Mouse (Mus musculus): ENCODE data around the gene Kiss1r.

Gene Kiss1r

DNA sequence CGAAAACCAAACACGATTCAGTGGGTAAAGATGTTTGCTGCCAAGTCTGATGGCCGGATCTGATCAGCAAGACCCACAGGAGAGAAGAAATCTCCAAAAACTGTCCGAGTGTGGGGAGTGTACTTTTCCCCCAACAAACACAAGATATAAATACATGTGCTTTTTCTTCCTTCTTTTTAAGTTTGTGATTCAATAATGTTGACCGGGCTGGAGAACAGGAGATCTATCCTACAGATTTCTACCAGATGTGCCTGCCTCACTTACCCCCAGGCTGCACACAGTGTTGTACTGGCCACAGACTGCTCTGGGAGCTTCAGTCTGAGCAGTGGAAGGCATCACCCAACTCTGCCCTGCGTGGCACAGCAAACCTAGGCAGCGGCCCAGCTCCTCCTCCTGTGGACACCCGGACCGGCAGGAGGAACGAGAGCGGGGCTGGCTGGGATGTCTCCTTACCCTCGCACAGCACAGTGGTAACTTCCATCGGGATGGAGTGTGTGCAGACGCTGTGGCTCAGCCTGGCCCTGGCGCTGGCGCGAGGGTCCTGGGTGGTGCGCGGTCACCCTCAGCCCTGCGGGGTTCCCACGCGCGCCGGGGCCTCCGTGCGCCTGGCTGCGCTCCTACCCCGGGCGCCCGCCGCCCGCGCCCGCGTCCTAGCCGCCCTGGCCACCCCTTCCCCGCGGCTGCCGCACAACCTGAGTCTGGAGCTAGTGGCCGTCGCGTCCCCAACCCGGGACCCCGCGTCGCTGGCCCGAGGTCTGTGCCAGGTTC lies 53.8 kb downstream of the Kiss1r start, which contains the start of gene Grin3b:
Grin3b (plus strand) TSS at position 301 of the 768 bp plus-strand sequence.
- DNase-seq (ENCODE audit: low spot score) = no peak

DNA sequence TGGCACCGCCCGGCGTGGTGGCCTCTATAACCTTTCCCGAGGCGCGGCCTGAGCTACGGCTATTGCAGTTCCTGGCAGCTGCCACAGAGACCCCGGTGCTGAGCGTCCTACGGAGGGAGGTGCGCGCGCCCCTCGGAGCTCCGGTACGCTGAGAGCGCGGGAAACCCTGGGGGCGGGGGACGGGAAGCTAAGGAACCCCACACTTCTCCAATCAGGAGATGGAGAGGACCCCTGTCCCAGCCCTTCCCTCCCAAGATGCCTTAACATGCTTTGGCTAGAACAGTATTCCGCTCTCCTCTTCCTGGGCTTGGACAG lies 54.4 kb downstream of the Kiss1r start:
- no peak for DNase-seq (ENCODE audit: low spot score)
